In genomic region chr9:119239274-119239673, GRCm38 (mm10) we compare ENCODE assay signal across 24 mouse cellular contexts. TPM values are rescaled to one million over a fixed set of nuclear protein-coding genes. Genes with fewer than 3 reads are reported as not detected.
DNase-seq lines count a peak whose midpoint lies in the region; ATAC-seq lines count a peak whose summit lies in the region.
"Had no signal": no experiment of that assay in that cellular context is flagged by ENCODE, and none has a peak within 500 bp of the region (broad histone marks: within the 10 kb centered on the region; RNA-seq: fewer than 3 reads in every experiment).

No protein-coding gene starts in this region.

- WGBS in kidney, embryonic 16.5 days, result 95% methylated on average over 3 of the region's 3 CpGs

- H3K4me2 ChIP-seq in kidney, embryonic 16.5 days (replicated peaks; ENCODE audit: low read depth, low read length), result no peak overlapping the region
- H3K4me2 ChIP-seq: embryonic facial prominence, embryonic 15.5 days; heart, embryonic 11.5 days; heart, embryonic 15.5 days; hindbrain, embryonic 14.5 days had no signal

- peak; percentile 30 for DNase-seq in kidney, adult 18-20 months
- DNase-seq in kidney, postnatal 10 days, result no peak
- peak; percentile 87 for DNase-seq in kidney, adult 9 months
- peak; percentile 31 to 66 for DNase-seq in kidney, postnatal 36 days
- no peak for DNase-seq in lung, postnatal 36 days
- DNase-seq in layer of hippocampus, adult 11-12 months (ENCODE audit: low spot score), result no peak
- DNase-seq: adrenal gland, postnatal 10 days; cerebellum, adult 11 months; cerebellum, adult 8-10 months; cerebellum, postnatal 14 days; embryo, embryonic 11 days; gastrocnemius, postnatal 10 days; heart, adult 18-20 months; heart, postnatal 14 days had no signal

- no peak overlapping the region for H3K27ac ChIP-seq in kidney, embryonic 16.5 days (ENCODE audit: low read length)
- H3K27ac ChIP-seq: embryonic facial prominence, embryonic 15.5 days; forebrain, embryonic 10.5 days; heart, embryonic 15.5 days; hindbrain, embryonic 10.5 days; hindbrain, embryonic 14.5 days had no signal

- ATAC-seq in kidney, embryonic 16.5 days (ENCODE audit: low FRiP score, low TSS enrichment), result peak; percentile 39; the same call in 1 of the 2 replicates
- ATAC-seq: forebrain, embryonic 14.5 days had no signal

- H3K4me3 ChIP-seq in kidney, embryonic 16.5 days (ENCODE audit: low read length), result no peak overlapping the region
- H3K4me3 ChIP-seq: embryonic facial prominence, embryonic 15.5 days; erythroblast, embryonic 14.5 days; forebrain, embryonic 10.5 days; heart, embryonic 15.5 days; hindbrain, embryonic 10.5 days had no signal

- no peaks in the 10 kb centered on the region for H3K27me3 ChIP-seq in kidney, embryonic 16.5 days (ENCODE audit: insufficient read depth, low read length)
- H3K27me3 ChIP-seq: embryonic facial prominence, embryonic 15.5 days; heart, embryonic 15.5 days had no signal

- no peaks in the 10 kb centered on the region for H3K9me3 ChIP-seq in kidney, embryonic 16.5 days (ENCODE audit: low read length)
- H3K9me3 ChIP-seq: embryonic facial prominence, embryonic 15.5 days; forebrain, embryonic 10.5 days; heart, embryonic 15.5 days; hindbrain, embryonic 10.5 days had no signal

- no peaks in the 10 kb centered on the region for H3K4me1 ChIP-seq in kidney, embryonic 16.5 days (ENCODE audit: insufficient read depth, low read length)
- H3K4me1 ChIP-seq: embryonic facial prominence, embryonic 15.5 days; forebrain, embryonic 10.5 days; heart, embryonic 15.5 days; hindbrain, embryonic 10.5 days had no signal

- H3K36me3 ChIP-seq in kidney, embryonic 16.5 days (ENCODE audit: insufficient read depth, low read length), result peaks cover 13% of the 10 kb centered on the region; the same call in 1 of the 2 replicates

- no peak overlapping the region for H3K9ac ChIP-seq in kidney, embryonic 16.5 days (replicated peaks; ENCODE audit: low read length)
- H3K9ac ChIP-seq: embryonic facial prominence, embryonic 15.5 days; heart, embryonic 15.5 days; hindbrain, embryonic 14.5 days had no signal

RNA-seq across cellular contexts. Expression of gene Slc22a13, which starts 30.4 kb away (rescaled TPM):
- polyA plus RNA-seq in kidney, embryonic 16.5 days (2015; fragmentation: Nextera tagmentation; extraction: Ambion mirVana), result 22.1 and 22.9 TPM in 2 replicates
- polyA plus RNA-seq: embryonic facial prominence, embryonic 11.5 days; embryonic facial prominence, embryonic 15.5 days; erythroblast, embryonic 14.5 days; forebrain, embryonic 10.5 days; forebrain, embryonic 14.5 days; heart, embryonic 11.5 days; heart, embryonic 15.5 days; hindbrain, embryonic 10.5 days; hindbrain, embryonic 14.5 days had no signal

Comparison
In these comparisons a context has a peak if more than half of its experiments do, and no peak if none do; other contexts are left out.
1. DNase-seq: peak in kidney, adult 18-20 months (single experiment), kidney, adult 9 months (single experiment) and kidney, postnatal 36 days (2 of 2); none in kidney, postnatal 10 days (single experiment), lung, postnatal 36 days (single experiment) and layer of hippocampus, adult 11-12 months (single experiment).